Mouse (Mus musculus): Measurements from ENCODE around the gene Nkx6-1. TPM values are rescaled to one million over a fixed set of nuclear protein-coding genes. Genes with fewer than 3 reads are reported as not detected.

Gene Nkx6-1
- total RNA-seq, 2 experiments from 2014 or later: not detected

DNA sequence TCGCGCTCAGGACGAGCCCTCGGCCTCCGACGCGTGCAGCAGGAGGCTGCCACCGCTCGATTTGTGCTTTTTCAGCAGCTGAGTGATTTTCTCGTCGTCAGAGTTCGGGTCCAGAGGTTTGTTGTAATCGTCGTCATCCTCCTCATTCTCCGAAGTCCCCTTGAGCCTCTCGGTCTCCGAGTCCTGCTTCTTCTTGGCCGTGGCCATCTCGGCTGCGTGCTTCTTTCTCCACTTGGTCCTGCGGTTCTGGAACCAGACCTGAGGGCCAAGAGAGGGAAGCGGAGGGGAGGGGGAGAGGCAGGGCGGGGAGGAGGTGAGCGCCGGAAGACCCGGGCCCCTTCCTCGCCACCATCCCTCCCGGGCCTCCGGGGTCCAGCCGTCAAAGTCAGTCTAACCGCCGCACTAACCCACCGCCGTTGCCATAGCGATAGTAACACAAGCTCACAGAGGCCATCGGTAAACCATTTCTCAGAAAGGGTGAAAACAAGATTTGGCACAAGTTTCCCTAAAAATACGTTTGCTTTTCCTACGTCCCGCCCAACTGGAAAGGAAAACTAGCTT, 5.3 kb downstream of the Nkx6-1 start:
- ATAC-seq (ENCODE audit: poor library complexity, severe bottlenecking): no peak

GRCm38 (mm10) chr5:101658984-101659290, 5.9 kb downstream of the Nkx6-1 start:
- no peak for ATAC-seq (ENCODE audit: poor library complexity, severe bottlenecking)

DNA sequence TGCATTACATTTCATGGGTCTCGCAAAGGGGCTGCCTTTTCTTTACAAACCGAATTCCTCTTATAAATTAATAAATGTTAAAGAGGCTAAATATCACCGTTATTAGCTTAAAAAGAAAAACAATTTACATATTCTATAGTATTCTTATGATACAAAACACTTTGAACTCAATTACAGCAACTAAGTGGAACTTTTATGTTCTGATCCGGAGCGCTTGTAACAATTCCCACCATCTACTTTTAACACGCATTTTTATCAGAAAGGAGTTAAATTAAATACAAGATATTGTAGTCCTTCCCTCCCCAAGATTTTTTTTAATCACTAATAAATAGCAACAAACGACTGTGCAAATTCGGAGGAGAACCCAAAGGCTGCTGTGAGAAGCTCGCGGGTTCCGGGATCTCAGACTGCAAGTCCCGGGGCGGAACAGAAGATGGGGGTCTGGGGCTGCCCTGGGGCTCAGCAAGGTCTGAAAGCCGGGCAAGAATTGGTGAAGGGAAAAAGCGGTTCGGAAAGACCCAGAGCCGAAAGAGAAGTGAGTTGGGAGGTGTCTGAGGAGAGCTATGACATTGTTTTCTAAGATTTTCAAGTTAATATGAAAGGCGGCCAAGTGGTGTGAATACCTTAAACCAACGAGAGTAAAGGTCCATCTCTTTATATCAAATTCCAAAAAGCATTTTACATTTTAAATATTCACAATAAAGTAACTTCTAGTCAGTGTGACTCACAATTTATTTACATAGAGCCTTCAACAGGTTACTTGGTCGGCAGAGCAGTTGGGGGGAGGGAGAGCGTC, 6.4 kb downstream of the Nkx6-1 start:
- no peak for ATAC-seq (ENCODE audit: poor library complexity, severe bottlenecking)

GRCm38 (mm10) chr5:101657698-101658097, 7.1 kb downstream of the Nkx6-1 start:
- no peak for ATAC-seq (ENCODE audit: poor library complexity, severe bottlenecking)

DNA sequence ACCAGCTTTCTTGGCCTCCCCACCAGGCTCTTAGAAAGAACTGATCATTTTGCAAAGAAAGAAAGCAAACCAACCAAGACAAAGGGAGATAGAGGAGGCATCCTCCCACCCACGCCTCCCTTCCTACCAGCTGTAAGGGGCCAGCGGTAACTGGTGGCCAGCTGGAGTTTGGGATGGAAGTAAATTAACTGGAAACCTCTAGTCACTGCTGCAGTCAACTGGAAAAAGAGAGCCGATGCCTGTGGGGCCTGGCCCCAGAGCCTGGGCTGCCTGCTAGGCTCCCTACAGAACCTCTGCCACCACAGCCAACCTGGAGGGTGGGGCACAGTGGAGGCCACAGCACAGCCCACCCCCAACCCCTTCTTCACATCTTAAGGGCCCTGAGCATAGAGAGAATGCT, 8.7 kb downstream of the Nkx6-1 start:
- no peak for ATAC-seq (ENCODE audit: poor library complexity, severe bottlenecking)

DNA sequence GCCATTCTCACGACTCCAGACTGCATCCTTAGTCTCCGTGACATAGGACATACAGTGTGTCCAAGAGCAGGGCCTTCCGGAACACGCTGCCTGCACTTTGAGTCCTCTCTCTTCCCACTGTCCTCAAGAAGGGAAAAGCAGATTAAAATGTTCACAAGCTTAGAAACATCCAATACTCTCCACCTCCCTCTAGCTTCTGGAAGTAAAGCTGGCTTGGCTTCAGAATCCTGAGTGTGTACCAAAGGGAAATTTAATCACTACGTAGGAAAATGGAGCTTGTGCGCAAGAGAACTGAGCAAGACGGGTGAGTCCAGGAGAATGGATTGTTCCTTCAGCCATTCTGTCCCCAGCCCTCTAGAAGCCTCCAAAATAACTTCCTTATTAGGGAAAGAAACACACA, 9.4 kb downstream of the Nkx6-1 start:
- ATAC-seq (ENCODE audit: poor library complexity, severe bottlenecking): no peak

DNA sequence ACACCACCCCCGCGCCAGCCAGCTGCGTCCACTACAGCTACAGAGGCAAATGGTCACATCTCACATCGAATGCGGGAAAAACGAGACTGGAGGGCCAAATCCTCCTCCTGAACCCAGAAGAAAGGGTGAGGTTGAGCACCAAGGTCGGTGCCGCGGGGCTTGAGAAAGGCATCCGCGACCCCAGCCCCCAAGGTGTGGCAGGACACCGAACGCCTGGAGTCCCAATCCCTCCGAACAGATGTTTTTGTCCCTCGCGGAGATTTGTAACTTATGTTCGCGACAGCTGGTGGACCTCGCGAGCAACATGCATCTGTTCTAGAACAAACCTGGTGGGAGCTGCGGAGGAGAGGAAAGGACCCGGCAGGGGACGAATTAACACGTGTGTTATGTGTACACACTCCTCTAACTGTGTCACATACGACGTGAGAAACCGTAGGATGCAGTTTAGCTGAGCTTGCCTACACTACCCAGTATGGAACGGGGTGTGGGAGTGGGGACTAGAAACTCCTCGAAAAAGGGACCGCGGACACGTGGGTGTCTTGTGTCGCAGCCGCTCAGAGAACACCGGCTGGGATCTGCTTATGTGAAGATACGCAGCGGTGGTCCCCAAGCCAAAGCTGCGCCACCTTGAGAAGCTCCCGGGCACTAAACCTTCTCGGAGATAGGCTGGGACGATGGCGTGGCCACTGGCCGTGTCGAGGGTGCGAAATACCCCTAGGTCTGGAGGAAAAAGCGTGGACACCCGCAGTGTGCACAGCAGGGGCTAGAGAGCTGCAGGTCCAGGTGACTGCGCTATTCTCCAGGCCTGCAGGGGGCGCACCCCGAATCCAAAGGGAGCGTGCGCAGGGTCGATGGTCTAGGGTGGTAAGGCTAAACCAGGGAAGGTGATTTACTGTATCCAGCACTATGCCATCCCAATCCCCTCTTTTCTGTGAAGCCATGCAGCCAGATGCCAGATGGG, 16.8 kb downstream of the Nkx6-1 start:
- ATAC-seq (ENCODE audit: poor library complexity, severe bottlenecking): no peak

DNA sequence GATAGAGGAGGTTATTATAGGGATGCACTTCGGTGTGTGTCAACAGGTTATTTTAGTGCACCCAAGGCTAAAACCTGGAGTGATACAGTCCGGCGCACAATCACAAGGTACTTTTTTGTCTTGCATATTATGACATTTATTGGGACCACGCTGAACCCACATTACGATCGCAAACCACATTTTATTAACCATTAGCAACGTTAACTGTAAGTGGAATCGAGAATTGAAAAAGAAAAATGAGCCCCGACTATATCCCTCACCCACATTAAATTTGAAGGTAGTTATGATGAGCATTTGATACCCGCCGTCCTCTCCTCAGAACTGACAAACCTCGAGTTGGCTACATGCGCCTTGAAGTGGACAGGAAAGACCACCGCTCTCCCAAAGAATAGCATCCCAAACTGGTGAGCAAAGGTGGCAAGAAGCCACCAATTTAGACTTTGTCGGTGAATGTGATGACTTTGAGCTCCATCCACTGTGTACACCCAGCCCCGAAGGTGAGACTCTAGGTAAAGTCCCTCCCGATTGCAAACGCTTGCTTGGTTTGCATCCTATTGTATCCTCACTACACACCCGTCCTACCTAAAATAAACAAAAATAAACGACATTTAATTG, 17.7 kb downstream of the Nkx6-1 start:
- no peak for ATAC-seq (ENCODE audit: poor library complexity, severe bottlenecking)

- ATAC-seq (ENCODE audit: poor library complexity, severe bottlenecking): no peak
Observed at GRCm38 (mm10) chr5:101645071-101645470, 19.7 kb downstream of the Nkx6-1 start.

DNA sequence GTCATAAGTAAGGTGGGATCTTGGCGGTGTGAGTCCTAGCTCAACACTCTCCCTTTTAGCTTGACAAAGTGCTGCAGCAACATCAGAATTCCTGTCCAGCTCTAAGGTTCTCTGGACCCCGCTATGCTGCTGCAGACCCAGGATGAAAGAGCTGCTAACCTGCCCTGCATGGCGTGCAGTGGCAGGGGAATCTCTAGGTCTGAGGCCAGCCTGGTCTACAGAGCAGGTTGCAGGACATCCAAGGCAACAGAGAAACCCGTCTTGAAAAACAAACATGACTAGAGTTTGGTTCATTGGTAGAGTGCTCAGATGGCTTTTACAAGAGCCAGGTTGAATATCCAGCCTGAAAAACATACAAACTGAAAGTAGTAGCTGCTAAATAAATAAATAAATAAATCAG, 26.7 kb downstream of the Nkx6-1 start:
- no peak for ATAC-seq (ENCODE audit: poor library complexity, severe bottlenecking)

Other genes starting within 250 kb of the Nkx6-1 start
- gene Cds1, start 100.1 kb upstream of the Nkx6-1 start, total RNA-seq (2015): 8.3 and 10.2 TPM in 2 replicates
- gene Cds1, start 100.1 kb upstream of the Nkx6-1 start, total RNA-seq (2017): 6.8 TPM in 2 replicates

Measured in megakaryocyte, adult 5-6 weeks (primary cell).